Mouse (Mus musculus): ENCODE data around the gene Gnat2. TPM values are rescaled to one million over a fixed set of nuclear protein-coding genes. Genes with fewer than 3 reads are reported as not detected.

Gnat2 gene
- polyA plus RNA-seq (2014; fragmentation: Illumina TruSeq; extraction: RNeasy Lipid Tissue Mini Kit (QIAGEN cat#74804); ENCODE audit: low read depth, low replicate concordance), result 7.7 TPM

DNA sequence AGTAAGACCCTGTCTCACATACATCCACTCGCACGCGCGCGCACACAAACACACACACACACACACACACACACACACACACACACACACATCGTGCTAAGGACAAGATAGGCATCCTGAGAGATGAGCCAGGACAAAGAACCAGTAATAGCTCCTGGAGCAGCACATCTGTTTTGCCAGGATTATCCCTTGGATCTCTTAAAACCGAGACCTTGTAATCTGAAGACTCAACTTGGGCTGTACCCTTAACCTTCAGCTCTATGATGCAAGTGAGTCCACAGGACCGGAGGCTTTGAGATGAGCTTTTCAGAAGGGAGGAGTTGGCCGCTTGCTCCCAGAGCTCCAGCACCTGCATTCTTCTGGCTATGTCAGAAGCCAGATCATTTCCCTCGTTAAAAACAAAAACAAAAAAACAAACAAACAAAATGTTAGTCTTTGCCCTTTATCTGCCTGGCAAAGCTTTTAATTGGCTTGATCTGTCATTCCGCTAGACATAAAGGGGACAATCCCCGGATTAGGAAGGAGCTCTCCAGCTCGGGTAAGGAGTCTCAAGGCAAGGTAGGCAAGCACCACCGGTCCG is at the start of gene Gnat2:
Gene Gnat2 (plus strand): TSS at position 254 of the 580 bp plus-strand sequence.

GRCm38 (mm10) chr3:108044394-108045140 is 48.0 kb upstream of the Gnat2 start, which contains the start of gene Gstm4:
TSS of gene Gstm4 (minus strand) at chr3:108044894.

GRCm38 (mm10) chr3:108086470-108086979 is 6.1 kb upstream of the Gnat2 start, which contains the start of gene Ampd2:
TSS of gene Ampd2 (minus strand) at chr3:108086651.

GRCm38 (mm10) chr3:108145534-108146445 is 53.2 kb downstream of the Gnat2 start, which contains the start of gene Gnai3:
TSS of gene Gnai3 (minus strand) at chr3:108146146.

Other genes with a start within 250 kb of the Gnat2 start
- gene Eps8l3, start 215.6 kb upstream of the Gnat2 start, polyA plus RNA-seq (2014; fragmentation: Illumina TruSeq; extraction: RNeasy Lipid Tissue Mini Kit (QIAGEN cat#74804); ENCODE audit: low read depth, low replicate concordance), result 1.5 TPM
- 317 TPM for gene Gstm5, start 197.0 kb upstream of the Gnat2 start, polyA plus RNA-seq (2014; fragmentation: Illumina TruSeq; extraction: RNeasy Lipid Tissue Mini Kit (QIAGEN cat#74804); ENCODE audit: low read depth, low replicate concordance)
- gene Gstm7, start 161.0 kb upstream of the Gnat2 start, polyA plus RNA-seq (2014; fragmentation: Illumina TruSeq; extraction: RNeasy Lipid Tissue Mini Kit (QIAGEN cat#74804); ENCODE audit: low read depth, low replicate concordance), result 712 TPM
- gene Gstm6, start 149.0 kb upstream of the Gnat2 start, polyA plus RNA-seq (2014; fragmentation: Illumina TruSeq; extraction: RNeasy Lipid Tissue Mini Kit (QIAGEN cat#74804); ENCODE audit: low read depth, low replicate concordance), result 226 TPM
- gene Gstm3, start 123.5 kb upstream of the Gnat2 start, polyA plus RNA-seq (2014; fragmentation: Illumina TruSeq; extraction: RNeasy Lipid Tissue Mini Kit (QIAGEN cat#74804); ENCODE audit: low read depth, low replicate concordance), result 0.32 TPM
- 898 TPM for gene Gstm2, start 106.3 kb upstream of the Gnat2 start, polyA plus RNA-seq (2014; fragmentation: Illumina TruSeq; extraction: RNeasy Lipid Tissue Mini Kit (QIAGEN cat#74804); ENCODE audit: low read depth, low replicate concordance)
- 759 TPM for gene Gstm1, start 74.8 kb upstream of the Gnat2 start, polyA plus RNA-seq (2014; fragmentation: Illumina TruSeq; extraction: RNeasy Lipid Tissue Mini Kit (QIAGEN cat#74804); ENCODE audit: low read depth, low replicate concordance)
- gene Gstm4, start 47.9 kb upstream of the Gnat2 start, polyA plus RNA-seq (2014; fragmentation: Illumina TruSeq; extraction: RNeasy Lipid Tissue Mini Kit (QIAGEN cat#74804); ENCODE audit: low read depth, low replicate concordance), result 42.1 TPM
- gene Ampd2, start 6.1 kb upstream of the Gnat2 start, polyA plus RNA-seq (2014; fragmentation: Illumina TruSeq; extraction: RNeasy Lipid Tissue Mini Kit (QIAGEN cat#74804); ENCODE audit: low read depth, low replicate concordance), result 24.9 TPM
- gene Gnai3, start 53.4 kb downstream of the Gnat2 start, polyA plus RNA-seq (2014; fragmentation: Illumina TruSeq; extraction: RNeasy Lipid Tissue Mini Kit (QIAGEN cat#74804); ENCODE audit: low read depth, low replicate concordance), result 87.4 TPM
- gene Gpr61, start 62.1 kb downstream of the Gnat2 start, polyA plus RNA-seq (2014; fragmentation: Illumina TruSeq; extraction: RNeasy Lipid Tissue Mini Kit (QIAGEN cat#74804); ENCODE audit: low read depth, low replicate concordance), result not detected
- 8.0 TPM for gene Amigo1, start 93.5 kb downstream of the Gnat2 start, polyA plus RNA-seq (2014; fragmentation: Illumina TruSeq; extraction: RNeasy Lipid Tissue Mini Kit (QIAGEN cat#74804); ENCODE audit: low read depth, low replicate concordance)
- gene Cyb561d1, start 108.4 kb downstream of the Gnat2 start, polyA plus RNA-seq (2014; fragmentation: Illumina TruSeq; extraction: RNeasy Lipid Tissue Mini Kit (QIAGEN cat#74804); ENCODE audit: low read depth, low replicate concordance), result 10.6 TPM
- gene Atxn7l2, start 118.1 kb downstream of the Gnat2 start, polyA plus RNA-seq (2014; fragmentation: Illumina TruSeq; extraction: RNeasy Lipid Tissue Mini Kit (QIAGEN cat#74804); ENCODE audit: low read depth, low replicate concordance), result 7.0 TPM
- 2.5 TPM for gene Sypl2, start 133.9 kb downstream of the Gnat2 start, polyA plus RNA-seq (2014; fragmentation: Illumina TruSeq; extraction: RNeasy Lipid Tissue Mini Kit (QIAGEN cat#74804); ENCODE audit: low read depth, low replicate concordance)
- gene Psma5, start 164.1 kb downstream of the Gnat2 start, polyA plus RNA-seq (2014; fragmentation: Illumina TruSeq; extraction: RNeasy Lipid Tissue Mini Kit (QIAGEN cat#74804); ENCODE audit: low read depth, low replicate concordance), result 108 TPM
- gene Sort1, start 191.3 kb downstream of the Gnat2 start, polyA plus RNA-seq (2014; fragmentation: Illumina TruSeq; extraction: RNeasy Lipid Tissue Mini Kit (QIAGEN cat#74804); ENCODE audit: low read depth, low replicate concordance), result 317 TPM